Mouse (Mus musculus): ENCODE data around the gene Arhgef15.
"Not testable (repeated sequence)": the region's sequence is repeated elsewhere in the genome, so short reads cannot be mapped to it uniquely, and the experiment has no call there.

Arhgef15 gene

DNA sequence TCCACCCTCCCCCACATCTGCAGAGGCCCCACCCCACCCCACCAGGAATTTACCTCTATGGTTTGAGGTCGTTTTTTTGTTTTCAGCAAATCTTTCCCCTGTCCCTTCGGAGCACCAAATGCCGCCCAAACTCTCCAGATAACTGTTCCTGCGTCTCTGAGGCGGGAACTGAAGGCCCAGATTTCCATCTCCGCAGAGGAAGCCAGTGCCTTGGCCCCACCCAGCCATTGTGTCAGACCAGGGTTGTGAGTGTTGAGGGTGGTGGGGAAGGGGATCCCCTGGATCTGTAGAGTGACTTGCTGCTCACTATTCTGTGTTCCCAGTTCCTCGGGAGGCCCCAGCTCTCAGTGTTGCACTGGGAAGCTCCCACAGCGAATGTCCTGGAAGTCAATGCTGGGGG lies at the start of gene Arhgef15:
Gene Arhgef15 (minus strand): TSS at position 173 of the 400 bp plus-strand sequence.
- DNase-seq (ENCODE audit: low spot score in 2 of 2), result no peak

DNA sequence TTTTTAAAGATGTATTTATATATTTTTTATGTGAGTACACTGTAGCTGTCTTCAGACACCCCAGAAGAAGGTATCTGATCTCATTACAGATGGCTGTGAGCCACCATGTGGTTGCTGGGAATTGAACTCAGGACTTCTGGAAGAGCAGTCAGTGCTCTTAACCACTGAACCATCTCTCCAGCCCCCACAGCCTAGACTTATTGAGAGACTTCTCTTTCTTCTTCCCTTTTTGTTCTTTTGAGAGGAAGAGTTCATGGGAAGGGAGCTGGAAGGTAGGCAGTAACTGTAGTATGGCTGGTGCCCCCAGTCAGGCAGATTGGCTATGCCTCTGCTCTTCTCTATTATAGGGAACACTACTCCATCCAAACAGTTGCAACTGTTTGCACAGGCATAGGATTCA lies 49.3 kb upstream of the Arhgef15 start:
- not testable (repeated sequence) for DNase-seq (ENCODE audit: low spot score in 2 of 2)

DNA sequence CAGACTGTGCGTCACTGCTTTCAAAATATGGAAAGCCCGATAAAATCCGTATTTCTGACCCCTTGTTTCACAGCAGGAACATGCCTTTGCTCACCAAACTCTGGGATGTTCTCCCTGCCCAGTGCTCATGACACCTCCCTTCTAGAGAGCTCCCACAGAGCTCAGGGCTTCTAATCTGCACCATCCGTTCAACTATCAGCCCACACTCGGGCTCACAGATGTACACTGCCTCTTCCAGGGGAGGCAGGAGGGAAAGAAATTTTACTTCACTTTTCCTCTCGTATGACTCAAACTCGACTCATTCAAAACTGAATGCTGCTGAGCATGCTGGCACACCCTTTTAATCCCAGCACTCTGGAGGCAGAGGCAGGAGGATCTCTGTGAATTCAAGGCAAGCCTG lies 47.9 kb upstream of the Arhgef15 start:
- DNase-seq (ENCODE audit: low spot score in 2 of 2), result no peak

DNA sequence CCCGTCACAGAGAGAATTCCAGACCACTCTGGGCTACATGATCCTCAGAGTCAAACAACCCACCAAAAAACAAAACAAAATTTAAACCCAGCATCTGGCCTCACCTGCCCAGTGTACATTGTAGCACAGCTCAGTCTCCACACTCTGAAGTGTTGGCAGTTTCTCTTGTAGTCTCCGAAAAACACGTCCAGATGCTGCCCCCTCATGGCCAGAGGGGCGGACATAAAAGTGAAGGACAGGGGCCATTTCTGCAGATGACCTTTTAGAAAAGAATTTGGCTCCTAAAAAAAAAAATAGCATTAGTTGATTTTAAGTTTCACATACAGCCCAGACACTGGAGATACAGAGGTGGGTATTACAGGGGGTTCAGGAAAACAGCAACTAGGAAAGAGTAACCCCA lies 46.3 kb upstream of the Arhgef15 start:
- DNase-seq (ENCODE audit: low spot score in 2 of 2), result no peak

DNA sequence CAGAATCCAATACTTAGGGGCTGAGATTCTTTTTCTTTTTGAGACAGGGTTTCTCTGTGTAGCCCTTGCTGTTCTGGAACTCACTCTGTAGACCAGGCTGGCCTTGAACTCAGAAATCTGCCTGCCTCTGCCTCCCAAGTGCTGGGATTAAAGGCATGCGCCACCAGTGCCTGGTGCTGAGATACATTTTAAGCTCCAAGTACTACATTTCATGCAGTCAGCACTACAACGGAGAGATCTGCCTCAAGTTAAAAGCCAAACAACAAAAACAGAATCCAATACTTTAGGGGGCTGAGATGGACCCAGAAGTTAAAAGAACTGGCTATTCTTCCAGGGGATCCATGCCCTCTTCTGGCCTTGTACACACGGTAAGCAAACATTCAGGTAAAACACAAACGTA lies 45.5 kb upstream of the Arhgef15 start:
- not testable (repeated sequence) for DNase-seq (ENCODE audit: low spot score in 2 of 2)

DNA sequence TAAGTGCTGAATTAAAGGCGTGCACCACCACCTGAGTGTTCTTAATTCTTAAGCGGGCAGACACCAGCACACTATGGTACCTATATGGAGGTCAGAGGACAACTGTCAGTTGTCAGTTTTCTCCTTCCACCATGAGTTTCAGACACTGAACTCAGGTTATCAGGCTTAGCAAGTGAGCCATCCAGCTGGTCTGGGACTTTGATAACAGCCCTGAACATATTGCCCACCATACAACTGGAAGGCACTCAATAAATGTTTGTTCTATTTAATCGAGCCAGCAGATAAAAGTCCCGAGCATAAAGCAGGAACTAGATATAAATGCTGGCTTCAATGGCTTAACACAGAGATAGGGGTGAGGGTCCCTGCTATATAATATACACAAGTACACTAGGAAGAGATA lies 39.8 kb upstream of the Arhgef15 start:
- no peak for DNase-seq (ENCODE audit: low spot score in 2 of 2)

DNA sequence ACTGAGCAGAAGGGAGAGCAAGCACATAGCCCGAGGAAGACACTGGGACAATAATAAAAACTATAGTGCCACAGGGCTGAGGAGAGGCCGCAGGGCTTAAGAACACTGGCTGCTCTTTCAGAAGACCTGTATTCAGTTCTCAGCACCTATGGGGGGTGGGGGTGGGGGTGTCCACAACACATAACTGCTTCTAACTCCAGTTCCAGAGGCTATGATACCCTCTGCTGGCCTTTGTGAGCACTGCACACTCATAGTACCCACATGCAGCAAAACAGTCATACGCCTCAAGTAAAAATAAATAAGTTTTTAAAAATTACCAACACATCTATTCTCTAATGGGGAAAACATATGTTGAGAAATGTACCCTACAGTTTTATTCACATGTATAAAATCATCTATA lies 37.1 kb upstream of the Arhgef15 start:
- peak in 1 of 2 experiments; percentile 45 for DNase-seq (ENCODE audit: low spot score in 2 of 2)

DNA sequence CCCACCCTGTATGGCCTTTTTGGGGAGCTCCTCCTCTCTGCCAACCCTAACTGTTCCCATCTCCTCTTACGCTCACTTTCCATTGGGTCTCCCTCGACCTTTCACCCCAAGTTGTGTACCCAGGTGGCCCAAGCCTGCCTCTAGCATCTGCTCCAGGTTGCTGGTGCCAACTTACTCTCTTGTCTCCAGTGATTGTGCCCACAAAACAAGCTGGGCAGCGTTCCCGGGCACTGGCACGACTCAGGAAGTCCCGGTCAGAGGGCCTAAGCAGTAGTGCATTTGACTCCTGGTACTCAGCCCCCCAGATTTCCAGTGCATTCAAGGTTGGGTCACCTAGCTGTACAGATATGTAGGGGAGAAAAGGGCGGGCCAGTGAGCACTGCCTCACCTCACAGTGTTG lies 35.8 kb upstream of the Arhgef15 start:
- DNase-seq (ENCODE audit: low spot score in 2 of 2), result no peak

DNA sequence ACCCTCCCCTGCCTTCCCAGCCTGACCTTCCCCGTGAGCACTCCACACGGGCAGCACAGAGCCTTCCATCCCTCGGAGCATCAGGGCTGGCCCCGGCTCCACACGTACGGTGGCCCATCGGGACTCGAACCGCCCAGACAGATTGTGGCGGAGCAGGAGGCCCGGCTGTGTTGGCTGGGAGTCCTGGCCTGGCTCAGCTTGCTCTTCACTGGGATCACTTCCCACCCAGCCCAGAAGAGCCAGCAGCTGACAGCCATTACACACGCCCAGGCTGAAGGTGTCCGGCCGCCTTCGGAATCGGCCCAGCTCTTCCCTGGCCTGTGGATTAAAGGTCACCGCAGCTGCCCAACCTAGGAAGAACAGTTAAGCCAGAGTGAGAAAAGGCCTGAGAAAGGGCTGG lies 31.1 kb upstream of the Arhgef15 start:
- no peak for DNase-seq (ENCODE audit: low spot score in 2 of 2)

DNA sequence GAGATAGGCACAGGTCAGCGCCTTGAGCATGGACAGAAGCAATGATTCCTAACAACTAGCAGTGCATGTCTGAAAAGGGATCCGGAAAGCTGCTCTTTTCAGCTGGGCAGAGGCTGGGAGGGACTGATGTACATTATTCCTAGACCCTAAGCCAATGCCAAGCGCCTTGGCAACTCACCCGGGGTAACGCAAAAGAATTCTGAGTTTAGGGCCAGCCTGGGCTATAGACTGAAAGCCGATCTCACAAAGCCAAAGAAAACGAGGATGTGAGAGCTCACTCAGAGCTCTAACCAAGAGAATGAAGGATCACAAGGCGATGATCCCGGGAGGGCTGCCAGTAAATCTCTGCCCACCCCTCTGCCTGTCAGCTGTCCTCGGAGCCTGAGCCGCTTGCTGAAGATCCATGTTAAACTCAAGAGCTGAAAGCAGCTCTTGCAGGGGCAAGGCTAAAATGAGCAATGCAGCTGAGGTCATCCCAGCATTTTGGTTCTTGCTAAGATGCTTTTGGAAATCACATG lies 30.1 kb upstream of the Arhgef15 start:
- DNase-seq (ENCODE audit: low spot score in 2 of 2), result no peak

DNA sequence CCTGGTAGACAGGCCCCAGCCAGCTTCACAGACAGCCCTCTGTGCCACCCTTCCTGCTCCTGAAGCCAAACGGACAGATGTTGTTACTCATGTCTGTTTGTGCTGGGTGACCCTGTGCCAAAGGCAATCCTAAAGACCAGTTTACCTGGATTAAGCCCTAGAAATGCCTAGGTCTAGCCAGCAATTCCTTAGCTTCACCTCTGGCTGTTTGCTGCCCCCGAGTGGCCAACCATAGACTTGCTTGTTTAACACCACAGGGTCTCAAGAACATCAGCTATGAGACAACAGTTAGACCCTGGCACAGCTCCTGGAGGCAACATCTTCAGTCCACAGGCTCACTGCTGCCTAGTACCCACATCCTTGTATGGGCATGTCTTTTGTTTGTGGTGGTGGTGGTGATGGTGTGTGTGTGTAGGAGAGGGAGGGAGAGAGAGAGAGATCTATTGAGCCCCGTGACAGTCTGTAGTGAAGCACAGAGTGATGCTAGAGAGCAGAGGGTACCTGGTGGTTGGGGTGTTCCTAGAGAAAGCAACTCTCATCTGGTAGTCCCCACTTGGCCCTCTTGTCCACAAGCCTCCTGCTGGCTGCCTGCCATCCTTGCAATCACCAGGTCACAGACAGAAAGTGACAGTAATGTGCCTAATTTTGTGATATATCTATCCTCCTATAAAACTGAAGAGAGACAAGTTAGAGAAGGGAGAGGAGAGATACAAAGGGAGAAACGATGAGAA lies 25.5 kb upstream of the Arhgef15 start:
- peak; percentile 63 to 83 for DNase-seq (ENCODE audit: low spot score in 2 of 2)

DNA sequence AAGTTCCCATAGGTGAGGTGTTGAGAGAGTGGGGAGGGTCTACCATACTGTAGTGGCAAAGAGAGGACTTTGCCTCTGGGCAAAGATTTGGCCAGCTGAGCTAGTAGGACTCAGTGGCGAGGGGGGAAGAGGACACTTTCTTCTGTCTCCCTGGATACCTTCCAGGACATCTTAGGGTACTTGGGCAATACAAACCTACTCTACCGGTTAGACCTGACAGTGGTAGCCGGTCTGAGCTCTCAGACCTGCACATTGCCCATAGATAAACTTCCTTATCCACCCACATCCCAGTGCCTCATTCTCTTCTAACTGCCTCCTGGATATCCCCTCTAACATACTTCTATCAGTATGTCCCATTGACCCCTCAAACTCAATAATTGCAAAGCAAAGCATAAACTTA lies 23.6 kb upstream of the Arhgef15 start:
- DNase-seq (ENCODE audit: low spot score in 2 of 2), result no peak

DNA sequence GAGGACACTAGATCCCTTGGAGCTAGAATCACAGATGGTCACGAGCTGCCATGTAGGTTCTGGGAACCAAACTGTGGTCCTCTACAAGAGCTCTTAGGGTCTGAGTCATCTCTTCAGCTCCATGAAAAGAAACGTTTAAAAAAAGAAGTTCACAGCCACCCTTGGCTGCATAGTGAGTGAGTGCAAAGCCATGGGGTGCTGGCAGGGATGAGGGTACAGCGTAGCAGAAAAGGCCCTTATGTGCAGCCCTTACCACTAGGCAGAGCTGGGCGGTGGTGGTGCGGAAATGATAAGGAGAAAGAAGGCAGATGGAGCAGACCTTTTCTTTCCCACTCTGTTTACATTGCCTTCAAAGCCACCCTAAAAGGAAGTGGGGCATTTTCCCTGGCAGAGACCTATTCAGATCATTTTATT lies 22.0 kb upstream of the Arhgef15 start:
- no peak for DNase-seq (ENCODE audit: low spot score in 2 of 2)

DNA sequence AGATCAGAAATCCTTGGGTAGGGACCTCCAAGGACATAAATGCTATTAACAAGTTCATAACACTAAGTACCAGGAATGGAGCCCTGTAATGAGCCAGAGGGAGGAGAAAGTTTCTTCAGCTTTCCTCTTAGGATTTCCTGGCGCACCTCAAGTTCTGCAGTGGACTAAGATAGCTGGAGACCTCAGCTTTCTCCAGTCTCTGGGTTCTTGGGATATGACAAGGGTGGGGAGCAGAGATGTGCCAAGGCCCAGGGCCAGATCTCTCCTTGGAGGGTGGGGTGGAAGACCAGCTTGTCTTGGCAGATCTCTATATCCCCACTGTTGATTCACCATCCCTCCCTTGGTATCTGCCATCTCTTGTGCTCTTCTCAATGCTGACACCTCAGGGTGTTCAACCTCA lies 18.3 kb upstream of the Arhgef15 start:
- no peak for DNase-seq (ENCODE audit: low spot score in 2 of 2)

DNA sequence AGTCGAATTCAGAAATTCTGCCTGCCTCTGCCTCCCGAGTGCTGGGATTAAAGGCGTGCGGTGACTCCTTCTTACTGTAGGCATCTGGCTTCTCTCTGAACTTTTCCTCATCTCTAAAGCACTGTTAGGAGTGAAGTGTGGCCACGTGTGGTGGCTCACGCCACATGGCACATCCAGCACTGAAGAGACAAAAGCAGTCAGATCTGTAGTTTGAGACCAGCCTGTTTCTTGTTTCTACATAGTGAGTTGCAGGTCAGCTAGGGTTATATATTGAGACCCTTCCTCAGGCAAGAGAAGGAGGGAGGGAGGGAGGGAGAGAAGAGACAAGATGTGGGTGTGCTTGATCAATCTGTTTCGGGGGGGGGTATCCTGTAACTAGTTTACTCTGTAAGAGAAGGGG lies 17.8 kb upstream of the Arhgef15 start, which contains the start of gene Rangrf:
Gene Rangrf (minus strand): TSS at position 101 of the 400 bp plus-strand sequence.
- DNase-seq (ENCODE audit: low spot score in 2 of 2), result no peak

DNA sequence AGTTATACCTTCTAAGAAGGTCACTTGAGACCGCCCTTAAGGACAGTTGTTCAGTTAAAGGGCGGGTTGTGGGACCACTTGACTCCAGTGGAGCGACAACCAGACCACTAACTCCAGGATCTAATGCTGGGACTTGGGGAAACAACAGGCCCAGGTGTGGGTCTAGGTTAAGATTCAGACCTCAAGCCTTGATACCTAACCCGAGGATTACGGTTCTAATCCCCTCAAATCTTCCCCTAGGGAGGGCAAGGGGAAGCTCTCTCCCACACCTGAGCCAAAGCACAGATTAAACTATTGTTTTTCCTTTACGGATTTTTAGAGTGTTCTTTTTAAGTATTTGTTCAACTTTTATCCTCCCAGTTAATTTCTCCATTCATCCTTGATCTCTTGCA lies 16.8 kb upstream of the Arhgef15 start:
- no peak for DNase-seq (ENCODE audit: low spot score in 2 of 2)

DNA sequence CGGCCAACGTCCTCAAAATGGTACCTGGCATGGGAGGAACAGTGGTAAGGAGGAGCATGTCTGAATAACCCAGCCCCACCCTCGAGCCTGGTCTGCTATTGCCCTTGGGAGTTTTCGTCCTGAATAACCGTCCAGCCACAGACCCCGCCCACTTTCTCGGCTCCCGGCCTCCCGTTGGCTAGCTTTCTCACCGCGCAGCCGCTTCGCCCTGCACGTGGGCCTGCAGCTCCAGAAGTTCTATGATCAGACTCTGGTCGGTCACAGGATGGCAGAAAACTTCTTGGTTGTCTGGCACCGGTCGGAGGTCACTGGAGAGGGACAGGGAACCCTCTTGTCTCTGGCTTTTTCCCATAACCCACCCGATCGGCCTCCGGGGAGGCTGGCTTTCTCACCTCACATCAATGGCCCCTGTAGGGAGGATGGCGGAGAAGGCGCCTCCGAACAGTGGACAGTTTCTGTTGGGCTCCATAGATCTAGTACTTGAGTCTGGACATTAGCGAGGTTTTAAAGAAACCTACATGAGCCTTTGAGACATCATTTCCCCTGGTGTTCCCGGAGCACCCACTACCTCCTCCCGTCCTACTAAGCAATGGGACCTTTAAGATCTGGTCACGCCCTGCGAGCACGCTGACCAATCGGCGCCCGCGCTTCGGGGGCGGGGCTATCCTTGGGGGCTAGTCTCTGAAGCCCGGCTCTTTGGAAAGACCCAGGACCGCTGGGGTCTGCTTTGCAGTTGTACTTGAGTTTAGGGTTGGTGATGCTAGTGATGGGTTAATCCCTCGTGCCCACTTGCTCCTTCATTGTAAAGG lies 16.2 kb upstream of the Arhgef15 start:
- DNase-seq (ENCODE audit: low spot score in 2 of 2), result peak; percentile 58 to 83

DNA sequence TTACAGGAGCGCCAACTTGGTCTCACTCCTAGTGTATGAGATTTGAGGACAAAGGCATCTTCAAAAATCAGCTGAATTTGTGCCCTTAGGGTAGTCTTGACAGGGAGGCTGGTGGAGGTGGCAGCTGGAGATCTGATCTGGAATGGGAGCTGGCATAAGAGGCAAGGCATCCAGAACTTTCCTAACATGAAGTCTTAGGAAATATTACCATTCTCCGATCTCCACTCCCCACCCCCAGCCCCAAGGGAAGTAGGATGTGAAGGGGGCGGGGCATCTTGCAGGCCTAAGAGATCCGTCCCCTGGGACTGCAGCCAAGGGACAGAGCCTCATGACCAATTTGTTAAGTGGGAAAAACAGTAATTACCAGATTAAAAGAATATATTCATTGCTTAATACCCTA lies 13.0 kb upstream of the Arhgef15 start:
- no peak for DNase-seq (ENCODE audit: low spot score in 2 of 2)

DNA sequence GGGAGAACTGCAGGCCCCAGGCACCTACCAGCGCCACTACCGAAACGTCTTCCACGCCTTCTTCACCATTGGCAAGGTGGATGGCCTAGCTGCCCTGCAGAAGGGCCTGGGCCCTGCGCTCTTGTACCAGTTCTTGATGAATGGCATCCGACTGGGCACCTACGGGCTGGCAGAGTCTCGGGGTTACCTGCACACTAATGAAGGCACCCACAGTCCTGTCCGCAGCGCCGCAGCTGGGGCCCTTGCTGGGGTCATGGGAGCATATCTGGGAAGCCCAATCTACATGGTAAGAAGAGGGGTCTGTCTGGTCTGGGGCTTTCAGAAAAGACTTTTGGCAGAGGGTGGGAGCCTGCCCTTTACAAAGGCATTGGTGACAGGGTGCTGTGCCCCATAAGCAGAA lies 11.5 kb upstream of the Arhgef15 start:
- DNase-seq (ENCODE audit: low spot score in 2 of 2), result no peak

DNA sequence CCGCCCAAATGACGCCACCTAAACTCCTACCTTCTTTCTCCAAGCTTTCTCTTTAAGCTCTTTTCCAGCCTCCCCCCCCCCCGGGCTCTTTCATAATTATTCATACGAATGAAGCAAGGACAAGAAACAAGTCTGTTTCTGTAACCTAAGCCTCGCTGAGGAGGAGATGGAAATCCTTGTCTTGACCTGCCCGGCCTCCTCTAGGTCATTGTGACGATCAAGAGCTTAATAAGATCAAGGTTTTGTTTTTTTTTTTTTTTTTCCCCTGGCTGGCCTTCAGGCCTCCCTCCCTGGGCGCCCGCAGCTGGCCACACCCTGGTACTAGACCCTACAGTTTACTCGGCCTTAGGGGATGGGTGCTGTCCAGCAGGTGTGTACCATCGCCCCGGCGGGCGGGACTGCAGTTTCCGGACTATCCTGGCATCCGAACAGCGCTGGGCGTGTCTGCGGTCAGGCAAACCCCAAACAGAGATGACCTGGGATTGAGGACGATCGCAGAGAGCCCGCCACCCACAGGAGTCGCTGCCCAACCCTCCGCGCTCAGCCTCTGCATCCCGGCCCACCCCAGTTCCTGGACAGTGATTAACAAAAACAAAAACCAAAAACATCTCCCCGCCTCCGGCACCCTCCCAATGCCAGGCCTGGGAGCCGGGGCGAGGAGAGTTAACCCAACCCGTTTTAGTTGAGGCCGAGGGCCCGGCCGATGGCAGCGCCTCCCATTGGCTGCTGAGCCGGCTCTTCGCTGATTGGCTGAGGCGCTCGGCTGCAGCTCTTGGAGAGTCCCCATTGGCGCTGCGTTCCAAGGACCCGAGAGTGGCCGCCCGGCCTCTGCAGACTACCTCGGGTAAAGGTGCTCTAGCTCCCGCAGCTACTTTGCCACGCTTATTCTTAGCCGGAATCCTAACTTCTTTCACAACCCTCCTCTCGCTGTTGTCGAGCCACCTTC lies 10.3 kb upstream of the Arhgef15 start, which contains the start of gene Slc25a35:
Gene Slc25a35 (plus strand): TSS at position 795 of the 946 bp plus-strand sequence.
- DNase-seq (ENCODE audit: low spot score in 2 of 2), result peak; percentile 81 to 92

DNA sequence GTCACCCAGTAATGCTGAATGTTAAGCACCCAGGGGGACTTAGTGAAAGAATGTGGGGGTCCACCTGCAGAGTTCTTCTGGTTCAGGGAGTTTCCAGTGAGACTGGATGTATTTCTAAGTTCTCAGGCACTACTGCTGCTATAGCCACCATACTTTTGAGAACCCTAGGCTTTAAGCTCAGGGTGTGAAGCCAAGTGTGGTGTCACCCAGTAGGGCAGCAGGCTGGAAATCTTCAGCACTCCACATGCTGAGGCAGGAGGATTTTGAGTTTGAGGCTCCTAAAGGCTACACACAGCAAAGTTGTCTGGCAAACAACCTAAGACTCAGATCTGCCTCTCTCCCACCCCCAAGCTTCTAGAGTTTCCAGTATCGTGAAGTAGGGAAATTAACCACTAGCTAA lies 9.3 kb upstream of the Arhgef15 start:
- no peak for DNase-seq (ENCODE audit: low spot score in 2 of 2)

DNA sequence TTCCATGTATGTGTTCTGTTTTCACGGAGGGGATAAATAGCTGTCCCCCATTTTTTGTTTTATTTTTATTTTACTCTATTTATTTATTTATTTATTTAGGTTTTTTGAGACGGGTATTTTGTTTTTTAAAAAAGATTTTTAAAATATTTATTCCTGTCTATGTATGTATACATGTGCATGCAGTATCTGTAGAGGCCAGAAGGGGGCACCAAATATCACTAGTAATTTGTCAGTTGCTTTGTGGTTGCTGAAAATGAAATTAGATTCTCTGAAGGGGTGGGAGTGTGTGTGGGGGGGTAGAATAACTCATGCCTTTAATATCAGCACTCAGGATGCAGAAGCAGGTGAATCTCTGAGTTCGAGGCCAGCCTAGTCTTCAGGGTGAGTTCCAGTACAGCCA lies 8.6 kb upstream of the Arhgef15 start:
- DNase-seq (ENCODE audit: low spot score in 2 of 2), result peak; percentile 60 to 86

Data from spleen, postnatal 10 days (tissue).